1 mouse cellular context compared by ENCODE assay signal in the genomic region with DNA sequence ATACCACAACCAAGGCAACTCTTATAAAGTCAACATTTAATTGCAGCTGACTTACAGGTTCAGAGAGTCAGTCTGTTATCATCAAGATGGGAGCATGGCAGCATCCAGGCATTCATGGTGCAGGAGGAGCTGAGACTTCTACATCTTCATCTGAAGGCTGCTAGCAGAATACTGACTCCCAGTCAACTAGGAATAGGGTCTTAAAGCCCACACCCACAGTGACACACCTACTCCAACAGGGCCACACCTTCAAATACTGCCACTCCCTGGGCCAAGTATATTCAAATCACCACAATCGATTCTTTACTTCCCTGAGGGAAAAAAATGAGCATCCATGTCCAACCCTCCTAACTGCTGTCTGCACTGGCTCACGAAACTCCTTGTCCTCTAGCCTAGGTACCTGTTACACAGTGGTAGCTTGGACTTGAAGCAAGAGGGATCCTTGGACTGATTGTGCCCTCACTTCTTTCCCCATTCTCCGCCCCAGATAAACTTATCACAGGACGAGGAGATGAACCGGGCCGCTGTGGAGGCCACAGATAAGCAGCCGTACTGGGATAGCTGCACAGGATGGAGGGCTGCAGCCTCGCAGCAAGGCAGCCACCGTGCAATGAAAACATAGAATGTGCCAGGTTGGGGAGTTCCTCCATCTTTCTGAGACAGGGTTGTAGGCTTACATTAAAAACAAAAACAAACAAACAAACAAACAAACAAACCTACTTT.
TF ChIP-seq lines count a peak whose summit lies in the region.

No protein-coding gene starts in this region.

TF ChIP-seq in MEL, 35 proteins besides CTCF, POLR2A, EP300 and RAD21:
- TF ChIP-seq JUND (IDR thresholded peaks at IDR 0.05; ENCODE audit: low read depth, low read length) (no peak), TCF12 (IDR thresholded peaks at IDR 0.05; ENCODE audit: low read depth, low read length) (peak; percentile 62), GATA1 (IDR thresholded peaks at IDR 0.05; ENCODE audit: low read depth, low read length) (peak; percentile 46; the same call in 1 of the 2 replicates)
TF ChIP-seq in MEL: peak in this region for 2.
